Mouse (Mus musculus) embryonic stem cell, embryonic (primary cell): ENCODE results near the gene Lhpp.

Source experiments
- CTCF ChIA-PET, 4 experiments: fragments of 300-600 bp in 2 of 4; fragments of 350-600 bp in 2 of 4; sonication (Branson Sonifier 250); formaldehyde crosslinking; loops; one replicate each; lab custom pipeline; 2022; ENCODE audit warnings: inconsistent platforms in 2 of 4; lab: Charles Lee
- POLR2A ChIA-PET, 4 experiments: fragments of 300-600 bp in 2 of 4; fragments of 350-600 bp in 2 of 4; sonication (Branson Sonifier 250); formaldehyde crosslinking; loops; one replicate each; lab custom pipeline; 2022; ENCODE audit warnings: antibody characterized with exemption in 4 of 4, inconsistent platforms in 1 of 4; lab: Charles Lee

Gene Lhpp

GRCm38 (mm10) chr7:132701412-132701811 is 91.0 kb downstream of the Lhpp start:
- ChIA-PET CTCF (interaction anchor here in 2 of 4 experiments (0.7 to 0.8 kb wide), 2 partner anchors 45 to 110 kb away, joined by 3 to 5 read pairs; no protein-coding TSS in a partner anchor), POLR2A (interaction anchor here in 1 of 4 experiments (0.6 kb wide), 1 partner anchor 10 kb away, joined by 3 read pairs; no protein-coding TSS in a partner anchor)

DNA sequence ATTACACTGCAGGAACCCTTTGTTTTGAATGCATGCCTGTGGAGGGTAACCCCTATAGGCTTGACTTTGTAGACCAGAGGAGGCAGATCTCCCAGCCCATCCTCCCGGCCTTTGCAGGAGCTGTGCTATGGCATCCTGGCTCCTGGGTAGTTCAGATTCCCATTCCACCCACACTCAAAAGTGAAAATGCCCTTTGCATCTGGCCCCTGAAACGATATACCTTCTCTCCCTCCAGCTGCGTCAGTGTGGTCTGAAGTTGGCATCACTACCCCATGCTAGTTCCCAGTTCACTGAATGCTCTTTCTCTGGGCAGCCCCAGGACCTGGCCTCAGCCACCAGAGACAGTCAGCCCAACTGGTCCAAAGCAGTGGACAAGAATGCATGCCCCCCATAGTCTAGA is 91.6 kb downstream of the Lhpp start:
- POLR2A ChIA-PET = no interaction called here
- CTCF ChIA-PET = interaction anchor here in 1 of 4 experiments (0.5 to 1.6 kb wide), 2 partner anchors 48 to 1389 kb away, joined by 3 to 10 read pairs; no protein-coding TSS in a partner anchor

GRCm38 (mm10) chr7:132702492-132703070 is 92.1 kb downstream of the Lhpp start:
- CTCF ChIA-PET = interaction anchor here in 1 of 4 experiments (0.5 to 1.6 kb wide), 2 partner anchors 49 to 1390 kb away, joined by 3 to 10 read pairs; no protein-coding TSS in a partner anchor
- POLR2A ChIA-PET = interaction anchor here in 2 of 4 experiments (0.7 to 0.8 kb wide), 2 partner anchors 49 to 201 kb away, joined by 3 to 6 read pairs; no protein-coding TSS in a partner anchor

DNA sequence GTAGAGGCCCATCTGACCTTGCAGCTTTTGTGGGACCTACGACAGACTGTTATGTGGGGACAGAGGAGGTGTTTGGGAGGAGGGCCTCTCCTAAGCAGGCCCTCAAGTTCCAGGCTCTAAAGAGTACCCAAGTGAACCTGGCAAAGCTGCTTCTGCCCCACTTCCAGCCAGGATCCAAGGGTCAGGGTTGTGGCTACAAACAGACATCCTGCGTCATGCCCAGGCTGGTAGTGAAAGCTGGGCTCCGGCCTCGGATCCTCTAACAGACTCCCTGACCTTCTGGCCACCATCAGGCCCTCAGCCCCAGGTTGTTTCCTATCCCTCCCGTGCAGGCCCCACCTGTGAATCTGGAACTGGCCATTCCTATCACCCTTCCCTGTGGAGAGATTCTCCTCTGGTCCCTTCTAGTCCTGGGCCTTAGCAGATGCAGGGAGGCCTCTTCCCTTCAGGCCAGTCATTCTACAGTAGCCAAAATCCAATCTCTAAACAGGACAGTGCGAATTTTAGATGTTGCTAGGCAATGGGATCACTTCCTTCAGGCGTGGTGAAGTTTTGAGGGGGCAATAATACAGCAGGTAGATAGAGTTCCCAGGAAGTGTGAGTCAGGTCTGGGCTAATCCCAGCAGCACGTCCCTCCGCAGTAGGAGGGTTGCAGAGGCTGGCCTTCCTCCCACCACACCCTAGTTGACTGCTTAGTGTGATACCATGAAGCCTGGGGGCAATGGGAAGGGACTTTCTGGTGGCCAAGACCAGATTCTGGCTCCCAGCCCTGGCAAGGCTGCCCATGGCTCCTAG is 93.3 kb downstream of the Lhpp start:
- POLR2A ChIA-PET = interaction anchor here in 2 of 4 experiments (0.7 to 0.8 kb wide), 2 partner anchors 47 to 194 kb away, joined by 3 read pairs; no protein-coding TSS in a partner anchor
- CTCF ChIA-PET = interaction anchor here in 2 of 4 experiments (1.3 to 1.6 kb wide), 2 partner anchors 50 to 193 kb away, joined by 3 read pairs; no protein-coding TSS in a partner anchor

DNA sequence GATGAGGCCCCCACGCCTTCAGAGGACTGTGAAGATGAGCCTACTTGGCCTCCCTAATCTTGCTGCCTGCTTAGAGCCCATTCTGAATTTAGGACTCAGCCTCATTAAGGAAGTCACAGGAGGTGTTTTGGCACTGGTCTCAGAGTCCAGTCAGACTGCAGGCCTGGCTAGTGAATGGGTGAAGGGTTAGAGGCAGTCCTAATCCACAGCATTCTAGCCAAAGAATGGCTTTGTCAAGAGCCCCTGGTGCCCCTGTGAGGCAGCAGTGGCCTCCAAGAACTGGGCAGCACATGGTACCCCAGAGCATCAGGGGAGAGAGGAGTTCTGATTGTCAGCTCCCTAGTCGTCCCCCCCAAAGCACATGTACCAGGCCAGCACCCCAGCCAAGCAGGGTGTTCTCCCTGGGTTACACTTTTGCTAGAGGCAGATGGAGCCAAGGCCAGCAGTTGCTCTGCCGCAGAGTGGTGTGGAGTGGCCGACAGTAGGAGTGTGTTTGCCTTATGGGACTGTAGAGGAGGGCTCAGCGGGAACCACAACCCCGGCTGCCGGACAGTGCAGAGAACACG is 94.0 kb downstream of the Lhpp start:
- CTCF ChIA-PET = interaction anchor here in 3 of 4 experiments (0.6 to 1.3 kb wide), 10 partner anchors 31 to 194 kb away, joined by 3 to 6 read pairs (median 3); no protein-coding TSS in a partner anchor
- POLR2A ChIA-PET = interaction anchor here in 1 of 4 experiments (0.6 to 1.1 kb wide), 2 partner anchors 31 to 52 kb away, joined by 4 to 5 read pairs; no protein-coding TSS in a partner anchor

- ChIA-PET CTCF (interaction anchor here in 3 of 4 experiments (0.6 to 1.3 kb wide), 11 partner anchors 30 to 198 kb away, joined by 3 to 6 read pairs (median 3); no protein-coding TSS in a partner anchor), POLR2A (interaction anchor here in 1 of 4 experiments (0.6 to 1.1 kb wide), 2 partner anchors 30 to 51 kb away, joined by 4 to 5 read pairs; no protein-coding TSS in a partner anchor)
These were observed 94.7 kb downstream of the Lhpp start for GRCm38 (mm10) chr7:132705130-132705529.

GRCm38 (mm10) chr7:132711579-132711978 is 101.1 kb downstream of the Lhpp start:
- CTCF ChIA-PET = interaction anchor here in 2 of 4 experiments (0.6 to 0.7 kb wide), 4 partner anchors 41 to 498 kb away, joined by 3 to 8 read pairs (median 4); no protein-coding TSS in a partner anchor
- POLR2A ChIA-PET = interaction anchor here (0.6 to 3.8 kb wide), 11 partner anchors 10 to 408 kb away, joined by 3 to 13 read pairs (median 4); no protein-coding TSS in a partner anchor

- POLR2A ChIA-PET = interaction anchor here in 3 of 4 experiments (0.5 to 3.8 kb wide), 10 partner anchors 9 to 407 kb away, joined by 3 to 13 read pairs (median 4); no protein-coding TSS in a partner anchor
- CTCF ChIA-PET = interaction anchor here in 1 of 4 experiments (0.7 kb wide), 1 partner anchor 185 kb away, joined by 3 read pairs; no protein-coding TSS in a partner anchor
These were observed 101.7 kb downstream of the Lhpp start for GRCm38 (mm10) chr7:132712044-132712708.

DNA sequence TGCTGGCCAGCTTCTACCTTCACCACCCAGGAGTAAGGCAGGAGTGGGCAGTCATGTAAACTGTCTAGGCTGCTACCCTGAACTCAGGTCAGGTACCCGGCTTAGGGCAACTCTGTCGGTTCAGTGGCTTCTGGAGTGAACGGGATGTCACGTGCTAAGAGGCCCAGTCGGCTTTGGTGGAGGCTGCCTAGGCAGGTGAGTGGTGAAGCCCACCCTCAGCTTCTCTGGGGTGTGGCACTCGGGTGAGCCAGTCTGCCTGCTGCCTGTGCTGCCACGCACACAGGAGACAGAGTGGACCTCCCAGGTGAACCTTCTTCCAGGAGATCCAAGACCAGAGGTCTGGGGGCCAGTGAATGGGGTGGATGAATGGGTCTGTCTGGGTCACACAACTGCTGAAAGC is 102.5 kb downstream of the Lhpp start:
- ChIA-PET POLR2A (interaction anchor here in 2 of 4 experiments (0.5 to 3.8 kb wide), 9 partner anchors 8 to 386 kb away, joined by 3 to 13 read pairs (median 3); no protein-coding TSS in a partner anchor), CTCF (interaction anchor here in 1 of 4 experiments (0.7 kb wide), 1 partner anchor 22 kb away, joined by 3 read pairs; no protein-coding TSS in a partner anchor)

GRCm38 (mm10) chr7:132713483-132714126 is 103.2 kb downstream of the Lhpp start:
- CTCF ChIA-PET = interaction anchor here in 1 of 4 experiments (0.7 kb wide), 1 partner anchor 22 kb away, joined by 3 read pairs; no protein-coding TSS in a partner anchor
- POLR2A ChIA-PET = interaction anchor here in 2 of 4 experiments (0.5 to 3.8 kb wide), 9 partner anchors 14 to 385 kb away, joined by 3 to 12 read pairs (median 3); no protein-coding TSS in a partner anchor

GRCm38 (mm10) chr7:132714236-132714923 is 103.9 kb downstream of the Lhpp start:
- ChIA-PET CTCF (no interaction called here), POLR2A (interaction anchor here in 2 of 4 experiments (0.8 to 3.8 kb wide), 3 partner anchors 13 to 22 kb away, joined by 3 to 12 read pairs (median 4); no protein-coding TSS in a partner anchor)

- ChIA-PET CTCF (interaction anchor here in 1 of 4 experiments (0.6 kb wide), 1 partner anchor 46 kb away, joined by 3 read pairs; no protein-coding TSS in a partner anchor), POLR2A (interaction anchor here in 3 of 4 experiments (0.6 to 3.8 kb wide), 4 partner anchors 12 to 23 kb away, joined by 3 to 12 read pairs (median 5); no protein-coding TSS in a partner anchor)
These were observed 104.8 kb downstream of the Lhpp start for GRCm38 (mm10) chr7:132715259-132715658.

DNA sequence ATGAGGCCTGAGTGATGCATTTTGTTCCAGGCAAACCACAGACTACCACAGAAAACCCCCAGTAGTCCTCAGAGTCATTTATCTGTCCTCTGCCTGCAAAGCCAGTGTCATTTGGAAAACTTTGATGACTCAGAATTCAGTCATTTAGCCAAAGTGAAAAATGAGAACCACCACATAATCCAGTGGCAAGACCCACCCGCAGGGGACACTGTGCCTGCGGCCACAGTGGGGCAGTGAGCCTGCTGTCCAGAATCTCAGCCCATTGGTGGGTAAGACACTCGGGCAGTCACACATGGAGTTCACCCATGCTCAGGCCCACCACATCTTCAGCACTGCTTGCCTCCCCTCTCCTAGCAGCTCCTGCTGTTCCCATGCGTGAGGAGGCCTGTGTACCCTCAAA is 109.1 kb downstream of the Lhpp start:
- ChIA-PET POLR2A (interaction anchor here in 1 of 4 experiments (1.3 to 2.3 kb wide), 2 partner anchors 10 to 91 kb away, joined by 3 to 6 read pairs; no protein-coding TSS in a partner anchor), CTCF (interaction anchor here in 1 of 4 experiments (1.2 kb wide), 1 partner anchor 63 kb away, joined by 4 read pairs; no protein-coding TSS in a partner anchor)

- ChIA-PET CTCF (interaction anchor here (0.7 to 1.6 kb wide), 7 partner anchors 15 to 138 kb away, joined by 3 to 5 read pairs (median 3); partner anchors contain the start of gene Abraxas2 (in 1 of the 4)), POLR2A (interaction anchor here in 2 of 4 experiments (0.8 to 2.3 kb wide), 9 partner anchors 8 to 90 kb away, joined by 3 to 13 read pairs (median 3); no protein-coding TSS in a partner anchor)
These were observed 110.1 kb downstream of the Lhpp start for GRCm38 (mm10) chr7:132720562-132720961.
